Mouse (Mus musculus) intestine, embryonic 14.5 days (tissue): ENCODE data around the gene P2rx2. TPM values are rescaled to one million over a fixed set of nuclear protein-coding genes. Genes with fewer than 3 reads are reported as not detected.

ENCODE experiments used
- ATAC-seq: fragments of 200-750 bp; cut with Nextera tagmentation; replicated peaks from 2 replicates; pipeline ENCODE4 v1.8.0; 2017; ENCODE audit warnings: low read depth, moderate number of reproducible peaks, moderate TSS enrichment, moderate library complexity; ENCODE audit not compliant: low FRiP score, low TSS enrichment
- DNase-seq: peaks from one replicate; pipeline ENCODE4 v3.0.0-alpha.2; 2018; ENCODE audit warnings: low spot score
- H3K27ac ChIP-seq: fragments of 300-500 bp; sonication (generic); 2 replicates; pipeline ENCODE4 v1.5.1; 2014; ENCODE audit warnings: low read depth, mild to moderate bottlenecking, control low read depth
- H3K27me3 ChIP-seq: fragments of 300-500 bp; sonication (generic); replicated peaks from 2 replicates; pipeline ENCODE4 v1.6.1; 2014; ENCODE audit warnings: low read length, control low read depth; ENCODE audit not compliant: control insufficient read depth, insufficient read depth
- H3K36me3 ChIP-seq: fragments of 300-500 bp; sonication (generic); 2 replicates; pipeline ENCODE4 v1.6.1; 2014; ENCODE audit warnings: low read length, control low read depth; ENCODE audit not compliant: control insufficient read depth, insufficient read depth
- H3K4me1 ChIP-seq: fragments of 300-500 bp; sonication (generic); replicated peaks from 2 replicates; pipeline ENCODE4 v1.6.1; 2014; ENCODE audit warnings: low read length, control low read depth, mixed read lengths; ENCODE audit not compliant: control insufficient read depth, insufficient read depth
- H3K4me2 ChIP-seq: fragments of 300-500 bp; sonication (generic); 2 replicates; pipeline ENCODE4 v1.6.1; 2014; ENCODE audit warnings: low read length
- H3K4me3 ChIP-seq: fragments of 300-500 bp; sonication (generic); 2 replicates; pipeline ENCODE4 v1.5.1; 2014; ENCODE audit warnings: low read depth, low read length, control low read depth, mixed read lengths
- H3K9ac ChIP-seq: fragments of 300-500 bp; sonication (generic); 2 replicates; pipeline ENCODE4 v1.6.1; 2014; ENCODE audit warnings: mild to moderate bottlenecking, low read length
- H3K9me3 ChIP-seq: fragments of 300-500 bp; sonication (generic); 2 replicates; pipeline ENCODE4 v1.6.1; 2016; ENCODE audit warnings: low read length, control low read depth; ENCODE audit not compliant: control insufficient read depth
- WGBS: fragments of 180-500 bp; shearing (Covaris S2); extraction: QIAGEN DNeasy Blood & Tissue Kit; methylation state at CpG from one replicate; pipeline ENCODE4 v1.1.7; 2014; 5-methylcytosine and 5-hydroxymethylcytosine counted together
- polyA plus RNA-seq: library from polyadenylated mRNA; unstranded; fragments of >200 nt; fragmentation: Nextera tagmentation; extraction: Ambion mirVana; gene quantifications from 2 replicates; pipeline ENCODE4 v1.2.1, GENCODE M21; 2014

The P2rx2 gene
- polyA plus RNA-seq, 1 experiment from 2014 or later = 1.1 TPM

DNA sequence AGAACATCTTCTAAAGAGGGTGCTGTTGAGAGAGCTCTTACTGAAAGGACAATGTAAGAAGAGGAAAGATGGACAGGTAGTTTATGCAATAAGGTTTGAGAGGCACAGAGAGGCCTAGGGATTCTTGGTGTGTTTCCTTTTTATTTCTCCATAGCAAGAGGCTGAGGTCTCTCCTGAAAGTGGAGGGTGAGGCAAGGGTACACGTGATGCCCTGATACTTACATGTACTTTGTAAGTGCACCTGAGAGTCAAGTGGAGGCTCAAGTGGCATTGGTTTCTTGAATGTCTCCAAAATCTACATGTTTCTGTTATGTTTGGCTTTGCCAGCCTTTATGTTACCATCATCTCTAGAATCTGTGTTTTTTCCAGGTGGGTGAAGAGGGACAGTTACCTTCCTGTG is 46.4 kb downstream of the P2rx2 start:
- no peak overlapping the region for H3K9ac ChIP-seq
- H3K9me3 ChIP-seq = no peaks in the 10 kb centered on the region
- H3K4me2 ChIP-seq = no peak overlapping the region
- DNase-seq = no peak
- peaks cover 88% of the 10 kb centered on the region for H3K36me3 ChIP-seq
- 100% methylated on average over 1 of the region's 1 CpGs for WGBS
- H3K4me1 ChIP-seq = no peaks in the 10 kb centered on the region
- H3K27ac ChIP-seq = no peak overlapping the region
- no peaks in the 10 kb centered on the region for H3K27me3 ChIP-seq
- H3K4me3 ChIP-seq = no peak overlapping the region
- no peak for ATAC-seq

DNA sequence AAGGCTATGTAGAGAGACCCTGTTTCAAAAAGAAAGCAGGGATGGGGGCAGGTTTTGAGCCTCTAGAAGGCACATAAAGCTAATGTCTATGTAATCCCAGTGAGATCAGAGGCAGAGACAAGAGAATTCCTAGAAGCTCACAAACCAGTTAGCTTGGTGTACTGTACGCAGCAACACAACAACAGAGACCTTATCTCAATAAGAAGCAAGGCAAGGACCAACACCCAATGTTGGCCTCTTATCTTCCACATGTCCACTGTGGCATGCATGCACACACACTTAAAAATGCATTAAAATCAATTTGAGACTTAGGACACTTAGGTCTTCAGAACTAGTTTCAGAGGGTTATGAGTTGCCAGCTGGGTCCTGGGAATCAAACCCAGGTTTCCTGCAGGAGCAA is 51.4 kb downstream of the P2rx2 start:
- peaks cover 66% of the 10 kb centered on the region for H3K36me3 ChIP-seq
- peaks cover 4% of the 10 kb centered on the region; the same call in 1 of the 2 replicates for H3K4me1 ChIP-seq
- no peak overlapping the region for H3K27ac ChIP-seq
- no peaks in the 10 kb centered on the region for H3K27me3 ChIP-seq
- ATAC-seq (no peak), DNase-seq (no peak)
- H3K4me3 ChIP-seq = no peak overlapping the region
- H3K4me2 ChIP-seq = no peak overlapping the region
- no peak overlapping the region for H3K9ac ChIP-seq
- H3K9me3 ChIP-seq = no peaks in the 10 kb centered on the region
- 94% methylated on average over 1 of the region's 1 CpGs for WGBS

Other genes starting within 250 kb of the P2rx2 start
- gene Gm35315, start 248.8 kb downstream of the P2rx2 start, polyA plus RNA-seq = 0.69 and 1.1 TPM in 2 replicates
- 0.74 and 0.86 TPM in 2 replicates for gene Plcxd1, start 243.2 kb downstream of the P2rx2 start, polyA plus RNA-seq
- gene Gtpbp6, start 235.0 kb downstream of the P2rx2 start, polyA plus RNA-seq = 29.3 and 31.0 TPM in 2 replicates
- gene Zfp605, start 233.1 kb downstream of the P2rx2 start, polyA plus RNA-seq = 3.5 and 5.1 TPM in 2 replicates
- 35.7 and 41.1 TPM in 2 replicates for gene Chfr, start 207.4 kb downstream of the P2rx2 start, polyA plus RNA-seq
- 19.5 and 21.9 TPM in 2 replicates for gene Golga3, start 166.5 kb downstream of the P2rx2 start, polyA plus RNA-seq
- gene Ankle2, start 112.2 kb downstream of the P2rx2 start, polyA plus RNA-seq = 30.6 and 32.6 TPM in 2 replicates
- gene Pgam5, start 73.3 kb downstream of the P2rx2 start, polyA plus RNA-seq = 71.6 and 76.9 TPM in 2 replicates
- gene Pxmp2, start 57.0 kb downstream of the P2rx2 start, polyA plus RNA-seq = 7.2 and 9.0 TPM in 2 replicates
- 33.3 and 36.0 TPM in 2 replicates for gene Pole, start 56.9 kb downstream of the P2rx2 start, polyA plus RNA-seq
- not detected in 2 replicates for gene Lrcol1, start 1.5 kb upstream of the P2rx2 start, polyA plus RNA-seq
- 9.4 and 13.3 TPM in 2 replicates for gene Fbrsl1, start 105.3 kb upstream of the P2rx2 start, polyA plus RNA-seq
- 0.50 and 0.80 TPM in 2 replicates for gene Galnt9, start 201.1 kb upstream of the P2rx2 start, polyA plus RNA-seq